Mouse (Mus musculus) kidney, adult 11 months (tissue): ENCODE data around the gene Gm11492.

ENCODE experiments used
- DNase-seq: peaks from one replicate; pipeline ENCODE4 v3.0.0; 2022

Gene Gm11492

DNA sequence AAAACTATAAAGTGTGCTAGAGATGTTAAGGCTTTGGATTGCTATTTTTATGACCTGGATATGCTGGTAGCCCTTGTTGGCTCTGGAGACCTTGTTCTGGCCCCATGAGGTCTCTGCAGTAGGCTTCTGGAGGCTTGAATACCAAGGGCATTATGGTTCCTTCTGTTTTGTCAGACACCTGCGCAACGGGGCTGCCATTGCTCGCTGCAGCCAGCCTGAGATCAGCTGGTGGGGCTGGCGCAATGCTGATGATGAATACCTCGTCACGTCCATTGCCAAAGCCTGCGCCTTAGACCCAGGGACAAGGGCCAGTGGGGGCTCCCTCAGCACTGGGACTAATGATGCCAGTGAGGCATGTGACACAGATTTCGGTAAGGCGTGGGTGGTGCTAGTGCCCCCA is 35.8 kb downstream of the Gm11492 start:
- DNase-seq, result no peak

DNA sequence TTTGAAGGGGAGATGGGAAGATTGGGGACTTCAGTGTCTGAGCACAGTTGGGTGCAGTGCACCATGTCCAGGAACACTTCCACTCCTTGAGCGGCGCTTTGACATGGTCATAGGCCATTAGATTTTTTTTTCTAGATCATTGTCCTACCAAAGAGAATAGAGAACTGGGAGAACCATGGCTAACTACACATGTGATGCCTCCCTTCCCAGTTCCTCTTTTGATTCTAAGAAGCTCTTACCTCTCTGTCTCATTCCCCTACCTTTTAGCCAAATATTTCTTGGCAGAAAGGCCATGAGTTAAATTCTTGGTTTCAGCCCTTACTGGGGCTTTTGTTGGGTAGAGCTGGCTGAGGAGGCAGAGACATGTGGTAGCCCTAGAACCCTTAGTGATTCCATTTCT is 37.1 kb downstream of the Gm11492 start:
- no peak for DNase-seq

DNA sequence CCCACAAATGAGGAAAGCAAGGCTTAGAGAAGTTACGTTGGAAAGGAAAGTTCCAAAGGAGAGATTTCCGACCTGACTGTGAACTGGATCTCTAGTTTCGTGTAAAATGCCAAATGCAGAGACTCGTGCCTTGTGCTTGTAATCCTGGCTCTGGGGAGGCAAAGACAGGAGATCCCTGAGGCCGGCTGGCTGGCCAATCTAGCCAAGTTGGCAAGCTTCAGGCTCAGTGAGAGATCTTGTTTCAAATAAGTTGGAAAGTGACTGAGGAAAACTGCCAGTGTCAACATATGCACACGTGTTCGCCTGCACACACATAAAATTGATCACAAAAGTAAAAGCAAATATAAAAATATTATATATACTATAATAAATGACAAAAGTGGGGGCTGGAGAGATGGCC is 42.8 kb downstream of the Gm11492 start:
- no peak for DNase-seq

DNA sequence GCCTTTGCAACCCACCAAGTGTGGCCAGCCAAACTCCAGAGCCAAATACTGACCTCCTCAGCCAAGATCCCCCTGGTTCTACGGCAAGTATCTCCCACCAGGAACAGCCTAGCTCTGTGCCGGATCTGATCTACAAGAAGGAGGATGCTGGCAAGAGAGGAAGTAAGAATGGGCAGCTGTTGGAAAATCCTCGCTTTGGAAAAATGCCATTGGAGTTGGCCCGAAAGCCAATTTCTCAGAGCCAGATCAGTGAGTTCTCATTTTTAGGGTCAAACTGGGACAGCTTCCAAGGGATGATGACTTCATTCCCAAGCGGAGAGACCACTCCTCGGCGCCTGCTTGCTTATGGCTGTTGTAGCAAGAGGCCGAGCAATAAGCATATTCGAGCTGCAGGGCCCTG is 45.1 kb downstream of the Gm11492 start:
- DNase-seq, result no peak

DNA sequence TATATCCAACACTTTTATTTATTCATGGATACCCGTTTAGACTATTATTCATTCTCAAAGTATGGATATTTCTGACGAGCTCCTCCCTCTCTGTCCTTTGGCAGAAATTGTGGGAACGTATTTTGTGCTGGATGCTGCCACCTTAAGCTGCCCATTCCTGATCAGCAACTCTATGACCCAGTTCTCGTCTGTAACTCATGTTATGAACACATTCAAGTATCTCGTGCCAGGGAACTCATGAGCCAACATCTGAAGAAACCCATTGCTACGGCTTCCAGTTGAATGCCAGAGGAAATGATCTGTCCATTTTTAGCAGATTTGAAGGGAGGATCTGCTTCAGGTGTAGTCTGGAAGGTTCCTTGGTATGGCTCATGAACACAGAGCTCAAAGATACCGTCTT is 47.5 kb downstream of the Gm11492 start:
- DNase-seq, result no peak

DNA sequence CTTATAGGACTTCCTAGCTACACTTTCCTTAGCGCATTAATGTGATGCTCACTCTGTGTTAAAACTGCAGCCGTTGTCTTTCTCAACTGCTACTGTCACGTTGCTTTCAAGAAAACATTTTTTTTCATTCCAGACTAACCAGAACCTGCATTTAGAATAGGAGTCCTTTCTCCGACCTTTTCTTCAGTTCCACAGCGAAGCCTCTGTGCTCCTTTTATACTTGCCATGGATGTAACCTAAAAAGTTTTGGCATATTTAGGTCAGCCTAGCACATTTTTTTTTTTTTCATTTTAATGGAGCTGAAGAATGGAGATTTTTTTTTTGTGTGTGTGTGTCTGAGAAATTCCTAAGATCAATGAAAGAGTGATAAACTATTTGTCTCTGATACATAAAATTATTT is 49.1 kb downstream of the Gm11492 start:
- no peak for DNase-seq

DNA sequence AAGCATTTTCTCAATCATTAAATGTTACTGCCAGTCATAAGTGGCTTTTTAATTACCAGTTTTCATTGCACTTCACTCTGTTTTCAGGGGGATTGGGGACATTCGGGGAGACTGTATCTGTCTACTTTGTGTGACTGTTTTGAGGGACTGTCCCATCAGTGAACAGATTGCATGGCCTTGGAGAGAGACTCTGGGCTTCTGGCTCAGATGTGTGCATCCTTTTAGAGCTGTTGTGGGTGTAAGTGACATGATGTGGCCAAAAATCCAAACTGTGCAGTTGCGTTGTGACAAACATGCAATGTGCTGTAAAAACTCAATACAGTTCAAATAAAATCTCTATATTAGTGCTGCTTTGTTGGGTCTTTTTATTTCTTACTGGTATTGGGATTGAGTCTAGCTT is 49.5 kb downstream of the Gm11492 start:
- no peak for DNase-seq

DNA sequence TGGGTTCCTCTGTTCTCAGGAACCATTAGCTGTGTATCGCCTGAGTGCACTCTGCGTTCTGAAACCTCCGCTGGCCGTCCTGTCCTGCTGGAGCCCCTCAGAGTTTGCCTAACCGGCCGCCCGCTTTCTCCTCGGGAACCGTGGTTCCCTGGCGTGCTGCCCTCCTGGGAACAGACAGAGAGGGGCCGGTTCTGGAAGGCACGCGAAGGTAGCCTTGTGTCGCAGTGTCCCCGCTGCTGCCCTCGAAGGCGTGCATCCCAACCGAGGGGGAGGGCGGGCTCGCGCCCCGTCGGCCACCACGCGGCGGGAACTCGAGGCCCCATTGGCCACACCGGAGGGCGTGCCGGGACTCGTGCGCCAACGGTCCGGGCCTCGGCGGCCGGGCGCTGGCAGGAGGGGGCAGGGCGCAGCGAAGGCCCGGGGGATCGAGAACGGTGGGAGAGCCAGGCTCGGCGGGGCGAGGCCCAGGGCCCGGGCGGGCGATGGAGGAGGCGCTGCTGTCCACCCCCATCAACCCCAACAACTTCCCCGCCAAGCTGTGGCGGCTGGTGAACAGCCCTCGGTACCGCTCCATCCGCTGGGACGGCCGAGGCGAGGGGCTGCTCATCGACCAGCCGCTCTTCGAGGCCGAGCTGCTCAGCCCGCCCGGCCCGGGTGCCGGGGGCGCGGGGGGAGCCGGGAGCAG is 50.5 kb downstream of the Gm11492 start, which contains the start of gene Hsf5:
Gene Hsf5 (plus strand): TSS at position 375 of the 685 bp plus-strand sequence.
- DNase-seq, result no peak

DNA sequence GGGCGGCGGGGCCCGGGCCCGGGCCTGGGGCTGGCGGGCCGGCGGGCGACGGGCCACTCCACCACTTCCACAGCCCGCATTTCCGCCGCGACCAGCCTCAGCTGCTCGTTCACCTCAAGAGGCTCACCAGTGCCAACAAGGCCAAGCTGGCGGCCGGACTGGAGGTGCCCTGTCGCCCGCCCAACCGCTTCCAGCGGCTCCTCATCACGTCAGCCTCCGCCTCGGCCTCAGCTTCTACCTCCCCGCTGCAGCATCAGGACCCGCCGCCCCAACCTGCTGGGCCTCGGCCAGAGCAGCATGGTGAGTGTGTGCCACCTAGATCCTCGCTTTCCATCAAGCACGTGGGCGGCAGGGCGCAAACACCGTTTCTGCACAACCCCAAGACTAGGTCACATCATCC is 51.2 kb downstream of the Gm11492 start:
- no peak for DNase-seq
